Comparison of ENCODE assay signal across 29 mouse cellular contexts in genomic region chr13:43263646-43264045, GRCm38 (mm10). TPM values are rescaled to one million over a fixed set of nuclear protein-coding genes. Genes with fewer than 3 reads are reported as not detected.
A peak's percentile ranks its signal among the peaks of the same experiment; 100 is the strongest.
DNase-seq lines count a peak whose midpoint lies in the region; ATAC-seq and TF ChIP-seq lines count a peak whose summit lies in the region.
"Had no signal": no experiment of that assay in that cellular context is flagged by ENCODE, and none has a peak within 500 bp of the region (broad histone marks: within the 10 kb centered on the region; RNA-seq: fewer than 3 reads in every experiment).

No protein-coding gene starts in this region.

- intact Hi-C loops in left cerebral cortex, adult 2 months (cut with DNase I) = no loop called here

- H3ac ChIP-seq in C2C12 (ENCODE audit: control insufficient read depth, insufficient read length, low read depth) = no peak overlapping the region

- peaks cover 82% of the 10 kb centered on the region for H3K79me2 ChIP-seq in C2C12 (ENCODE audit: control insufficient read depth, insufficient read depth)

- H3K36me3 ChIP-seq in embryonic facial prominence, embryonic 14.5 days (ENCODE audit: control insufficient read depth, insufficient read depth, low read length) = no peaks in the 10 kb centered on the region
- no peaks in the 10 kb centered on the region for H3K36me3 ChIP-seq in embryonic facial prominence, embryonic 10.5 days (replicated peaks)
- H3K36me3 ChIP-seq in C2C12 (ENCODE audit: control insufficient read depth, insufficient read depth) = no peaks in the 10 kb centered on the region
- H3K36me3 ChIP-seq: embryonic facial prominence, embryonic 12.5 days; G1E; hindbrain, embryonic 13.5 days; kidney, embryonic 15.5 days; limb, embryonic 10.5 days; limb, embryonic 15.5 days; liver, embryonic 13.5 days; neural tube, embryonic 12.5 days had no signal

- 0 out of 2 replicates have a peak, but pooled peaks cover under 1% of the 10 kb centered on the region for H3K4me1 ChIP-seq in embryonic facial prominence, embryonic 14.5 days (ENCODE audit: control insufficient read depth, insufficient read depth, low read length)
- peaks cover 12% of the 10 kb centered on the region for H3K4me1 ChIP-seq in embryonic facial prominence, embryonic 10.5 days
- H3K4me1 ChIP-seq in embryonic fibroblast, embryonic 13.5 days (ENCODE audit: control insufficient read depth, insufficient read depth, low read length) = peaks cover 8% of the 10 kb centered on the region
- H3K4me1 ChIP-seq: limb, embryonic 15.5 days; neural tube, embryonic 12.5 days had no signal

- no peak overlapping the region for H3K9ac ChIP-seq in embryonic facial prominence, embryonic 14.5 days (ENCODE audit: low read depth, low read length)
- H3K9ac ChIP-seq: embryonic facial prominence, embryonic 12.5 days; hindbrain, embryonic 13.5 days; kidney, embryonic 15.5 days; limb, embryonic 15.5 days; liver, embryonic 13.5 days; neural tube, embryonic 12.5 days had no signal

- WGBS in embryonic facial prominence, embryonic 14.5 days = 67% methylated on average over 5 of the region's 5 CpGs
- 85% methylated on average over 5 of the region's 5 CpGs for WGBS in embryonic facial prominence, embryonic 10.5 days

- no peak overlapping the region for H3K4me3 ChIP-seq in embryonic facial prominence, embryonic 14.5 days (ENCODE audit: low read depth, low read length)
- H3K4me3 ChIP-seq in embryonic facial prominence, embryonic 10.5 days = no peak overlapping the region
- H3K4me3 ChIP-seq in left cerebral cortex, adult 2 months = no peak overlapping the region
- H3K4me3 ChIP-seq in C2C12 (ENCODE audit: insufficient read depth, poor library complexity, severe bottlenecking) = no peak overlapping the region
- no peak overlapping the region for H3K4me3 ChIP-seq in embryonic fibroblast, embryonic 13.5 days (ENCODE audit: insufficient read depth, low read length)
- H3K4me3 ChIP-seq: embryonic facial prominence, embryonic 12.5 days; erythroblast, embryonic 14.5 days; gastrocnemius, adult 2 months; hindbrain, embryonic 13.5 days; kidney, embryonic 15.5 days; limb, embryonic 10.5 days; limb, embryonic 15.5 days; liver, embryonic 13.5 days; neural tube, embryonic 12.5 days had no signal

- no peak for ATAC-seq in embryonic facial prominence, embryonic 14.5 days (ENCODE audit: low read depth)
- ATAC-seq: forebrain, embryonic 16.5 days; intestine, postnatal 0 days; midbrain, embryonic 16.5 days had no signal

- no peak for TF ChIP-seq POLR2A in embryonic fibroblast, embryonic 13.5 days (IDR thresholded peaks at IDR 0.05; ENCODE audit: low read depth, low read length)

- no peak overlapping the region for H3K27ac ChIP-seq in embryonic facial prominence, embryonic 14.5 days (replicated peaks; ENCODE audit: low read depth, low read length)
- no peak overlapping the region for H3K27ac ChIP-seq in embryonic facial prominence, embryonic 10.5 days (replicated peaks)
- peak overlapping the region; percentile 88 for H3K27ac ChIP-seq in left cerebral cortex, adult 2 months
- peak overlapping the region; percentile 30; the same call in 1 of the 2 replicates for H3K27ac ChIP-seq in embryonic fibroblast, embryonic 13.5 days (ENCODE audit: insufficient read depth, low read length)
- H3K27ac ChIP-seq: embryonic facial prominence, embryonic 12.5 days; hindbrain, embryonic 13.5 days; kidney, embryonic 15.5 days; limb, embryonic 10.5 days; limb, embryonic 15.5 days; liver, embryonic 13.5 days; neural tube, embryonic 12.5 days had no signal

- no peaks in the 10 kb centered on the region for H3K27me3 ChIP-seq in embryonic facial prominence, embryonic 14.5 days (replicated peaks; ENCODE audit: control insufficient read depth, insufficient read depth, low read length)
- peaks cover 10% of the 10 kb centered on the region for H3K27me3 ChIP-seq in embryonic facial prominence, embryonic 10.5 days (replicated peaks; ENCODE audit: low read depth, poor library complexity, severe bottlenecking)
- no peaks in the 10 kb centered on the region for H3K27me3 ChIP-seq in C2C12 (ENCODE audit: control insufficient read depth, insufficient read depth, insufficient read length)
- H3K27me3 ChIP-seq: embryonic facial prominence, embryonic 12.5 days; hindbrain, embryonic 13.5 days; kidney, embryonic 15.5 days; limb, embryonic 15.5 days; liver, embryonic 13.5 days; neural tube, embryonic 12.5 days had no signal

- no peaks in the 10 kb centered on the region for H3K9me3 ChIP-seq in embryonic facial prominence, embryonic 14.5 days (ENCODE audit: control insufficient read depth, low read length)
- H3K9me3 ChIP-seq in embryonic facial prominence, embryonic 10.5 days = no peaks in the 10 kb centered on the region
- H3K9me3 ChIP-seq: embryonic facial prominence, embryonic 12.5 days; G1E; hindbrain, embryonic 13.5 days; kidney, embryonic 15.5 days; limb, embryonic 10.5 days; limb, embryonic 15.5 days; neural tube, embryonic 12.5 days had no signal

- DNase-seq in embryonic facial prominence, embryonic 14.5 days (ENCODE audit: low spot score) = peak; percentile 21
- no peak for DNase-seq in embryonic facial prominence, embryonic 10.5 days (ENCODE audit: low spot score)
- no peak for DNase-seq in left cerebral cortex, adult 2 months (ENCODE audit: extremely low spot score in 1 of 2, low spot score in 2 of 2)
- DNase-seq in left cerebral cortex, adult 18-20 months (ENCODE audit: low spot score in 2 of 2) = no peak
- DNase-seq in kidney, adult 11 months = no peak
- DNase-seq in thymus, adult 18-20 months = no peak
- DNase-seq: adrenal gland, postnatal 25 days; cerebellum, adult 9-10 months; cerebellum, postnatal 36 days; gastrocnemius, adult 2 months; gastrocnemius, postnatal 36 days; heart, postnatal 4 days; kidney, postnatal 25 days; liver, embryonic 13.5 days; right cerebral cortex, adult 18-20 months had no signal

- no peak overlapping the region for H3K4me2 ChIP-seq in embryonic facial prominence, embryonic 14.5 days (ENCODE audit: low read depth, low read length)
- H3K4me2 ChIP-seq: embryonic facial prominence, embryonic 12.5 days; hindbrain, embryonic 13.5 days; kidney, embryonic 15.5 days; limb, embryonic 15.5 days; liver, embryonic 13.5 days; midbrain, embryonic 11.5 days; neural tube, embryonic 12.5 days had no signal

- no peak for TF ChIP-seq CTCF in left cerebral cortex, adult 2 months (IDR thresholded peaks at IDR 0.05)
- no peak for TF ChIP-seq CTCF in C2C12 (IDR thresholded peaks at IDR 0.05; ENCODE audit: control insufficient read depth, insufficient read depth, insufficient read length)
- TF ChIP-seq CTCF in embryonic fibroblast, embryonic 13.5 days (IDR thresholded peaks at IDR 0.05; ENCODE audit: borderline replicate concordance, insufficient read depth, low read length) = no peak

- H3K79me3 ChIP-seq in C2C12 (ENCODE audit: low read depth) = peaks cover 27% of the 10 kb centered on the region

TF ChIP-seq in C2C12, 6 proteins besides CTCF, POLR2A, EP300 and RAD21:
- TF ChIP-seq USF1 (IDR thresholded peaks at IDR 0.05; ENCODE audit: low read depth) (peak; percentile 86), MAX (IDR thresholded peaks at IDR 0.05) (no peak)
TF ChIP-seq in C2C12: peak in this region for 1.

RNA-seq across cellular contexts. Expression of gene Gfod1, which starts 40.3 kb away (rescaled TPM):
- polyA plus RNA-seq in embryonic facial prominence, embryonic 14.5 days (2014; fragmentation: Nextera tagmentation; extraction: Ambion mirVana) = 1.2 and 1.8 TPM in 2 replicates
- polyA plus RNA-seq in embryonic facial prominence, embryonic 10.5 days (2016; fragmentation: Nextera tagmentation; extraction: Ambion mirVana) = 0.10 and 0.40 TPM in 2 replicates
- 100 to 1,000 TPM; 118 to 134 TPM for total RNA-seq in left cerebral cortex, adult 2 months (2021)
- 100 to 1,000 TPM; 116 to 128 TPM for total RNA-seq in left cerebral cortex, adult 18-20 months (2021)
- 10.3 TPM for polyA plus RNA-seq in C2C12 (2012; fragmentation: generic; extraction: Trizol)
- polyA plus RNA-seq in embryonic fibroblast, embryonic 13.5 days (2011; ENCODE audit: insufficient read length, low read depth, missing spikeins) = 4.2 and 9.6 TPM in 2 replicates

Comparison
In these comparisons a context has a peak if more than half of its experiments do, and no peak if none do; other contexts are left out.
1. H3K27ac ChIP-seq: peak in left cerebral cortex, adult 2 months (single experiment) and embryonic fibroblast, embryonic 13.5 days (single experiment); none in embryonic facial prominence, embryonic 14.5 days (single experiment) and embryonic facial prominence, embryonic 10.5 days (single experiment).